Mouse (Mus musculus): ENCODE measurements around the gene Itpr2. TPM values are rescaled to one million over a fixed set of nuclear protein-coding genes. Genes with fewer than 3 reads are reported as not detected.

Gene Itpr2
- total and polyA plus RNA-seq, 3 experiments = 2.3 to 46.0 (median 37.6) TPM

DNA sequence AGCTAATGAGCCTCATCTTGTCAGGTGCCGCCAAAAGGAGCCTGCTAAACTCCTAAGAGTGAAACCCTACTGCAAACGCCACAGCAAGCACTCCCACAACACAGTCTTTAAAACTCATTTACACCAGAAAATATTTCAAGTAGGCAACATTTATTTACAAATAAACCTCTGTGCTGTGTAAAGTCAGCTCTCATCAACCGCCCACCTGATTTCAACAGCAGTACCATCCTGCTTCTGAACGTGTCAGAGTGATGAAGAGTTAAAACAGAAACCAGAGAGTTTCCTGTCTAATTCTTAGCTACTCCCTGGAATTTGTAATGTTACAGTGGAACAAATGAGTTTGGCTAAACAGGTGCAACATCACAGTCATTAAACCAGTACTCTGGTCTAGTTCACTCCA, 4.2 kb downstream of the Itpr2 start:
- Histone ChIP-seq H3K9me3 (replicated peaks) (no peaks in the 10 kb centered on the region), H3K27me3 (ENCODE audit: insufficient read depth, low read length) (no peaks in the 10 kb centered on the region), H3K36me3 (replicated peaks) (peaks cover 5% of the 10 kb centered on the region), H3K4me3 (ENCODE audit: low read depth, low read length) (no peak overlapping the region), H3K4me1 (ENCODE audit: insufficient read depth, low read depth, low read length) (peaks cover 29% of the 10 kb centered on the region)
- DNase-seq (ENCODE audit: low spot score) (no peak), ATAC-seq (ENCODE audit: extremely low read depth, insufficient number of reproducible peaks, low FRiP score, poor library complexity, severe bottlenecking) (no peak)
- no peak for TF ChIP-seq POLR2AphosphoS5 (IDR thresholded peaks at IDR 0.05; ENCODE audit: insufficient replicate concordance, low read depth, low read length)
- no peak for TF ChIP-seq CTCF (IDR thresholded peaks at IDR 0.05; ENCODE audit: low read depth, low read length)
- no peak for TF ChIP-seq GATA1 (IDR thresholded peaks at IDR 0.05; ENCODE audit: borderline replicate concordance, low read length)
- TF ChIP-seq GATA2 (IDR thresholded peaks at IDR 0.05; ENCODE audit: borderline replicate concordance, low read depth, low read length) = no peak
- no peak for TF ChIP-seq TAL1 (conservative IDR thresholded peaks at IDR 0.05; ENCODE audit: low read depth, low read length)

DNA sequence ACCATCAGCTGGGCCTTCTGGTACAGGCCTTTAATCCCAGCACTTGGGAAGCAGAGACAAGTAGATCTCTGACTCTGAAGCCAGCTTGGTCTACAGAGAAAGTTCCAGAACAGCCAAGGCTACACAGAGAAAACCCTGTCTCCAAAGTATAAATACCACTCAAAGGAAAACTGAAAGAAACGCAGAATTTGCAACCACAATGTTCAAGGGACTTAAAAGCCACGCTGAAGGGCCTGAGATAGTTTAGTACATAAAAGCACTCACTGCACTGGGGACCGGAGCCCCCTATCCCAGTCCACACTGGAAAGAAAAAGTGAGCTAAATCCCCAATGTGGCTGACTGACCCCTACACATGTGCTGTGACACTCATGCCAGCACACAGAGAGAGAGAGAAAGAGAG, 4.6 kb downstream of the Itpr2 start:
- DNase-seq (ENCODE audit: low spot score) (no peak), ATAC-seq (ENCODE audit: extremely low read depth, insufficient number of reproducible peaks, low FRiP score, poor library complexity, severe bottlenecking) (no peak)
- no peak overlapping the region for H3K4me3 ChIP-seq (ENCODE audit: low read depth, low read length)
- no peaks in the 10 kb centered on the region for H3K9me3 ChIP-seq (replicated peaks)
- H3K27me3 ChIP-seq (ENCODE audit: insufficient read depth, low read length) = no peaks in the 10 kb centered on the region
- H3K4me1 ChIP-seq (ENCODE audit: insufficient read depth, low read depth, low read length) = peaks cover 25% of the 10 kb centered on the region
- H3K36me3 ChIP-seq (replicated peaks) = peaks cover 5% of the 10 kb centered on the region
- TF ChIP-seq GATA1 (IDR thresholded peaks at IDR 0.05; ENCODE audit: borderline replicate concordance, low read length) = no peak
- TF ChIP-seq POLR2AphosphoS5 (IDR thresholded peaks at IDR 0.05; ENCODE audit: insufficient replicate concordance, low read depth, low read length) = no peak
- TF ChIP-seq TAL1 (conservative IDR thresholded peaks at IDR 0.05; ENCODE audit: low read depth, low read length) = no peak
- no peak for TF ChIP-seq GATA2 (IDR thresholded peaks at IDR 0.05; ENCODE audit: borderline replicate concordance, low read depth, low read length)
- no peak for TF ChIP-seq CTCF (IDR thresholded peaks at IDR 0.05; ENCODE audit: low read depth, low read length)

GRCm38 (mm10) chr6:146491680-146492079, 10.3 kb downstream of the Itpr2 start:
- ATAC-seq (ENCODE audit: extremely low read depth, insufficient number of reproducible peaks, low FRiP score, poor library complexity, severe bottlenecking) = no peak
- peaks cover 13% of the 10 kb centered on the region for H3K4me1 ChIP-seq (ENCODE audit: insufficient read depth, low read depth, low read length)
- no peaks in the 10 kb centered on the region for H3K9me3 ChIP-seq (replicated peaks)
- no peaks in the 10 kb centered on the region for H3K27me3 ChIP-seq (ENCODE audit: insufficient read depth, low read length)
- no peak for DNase-seq (ENCODE audit: low spot score)
- no peak for TF ChIP-seq GATA1 (IDR thresholded peaks at IDR 0.05; ENCODE audit: borderline replicate concordance, low read length)
- TF ChIP-seq POLR2AphosphoS5 (IDR thresholded peaks at IDR 0.05; ENCODE audit: insufficient replicate concordance, low read depth, low read length) = no peak
- TF ChIP-seq CTCF (IDR thresholded peaks at IDR 0.05; ENCODE audit: low read depth, low read length) = no peak
- TF ChIP-seq GATA2 (IDR thresholded peaks at IDR 0.05; ENCODE audit: borderline replicate concordance, low read depth, low read length) = no peak
- no peak for TF ChIP-seq TAL1 (conservative IDR thresholded peaks at IDR 0.05; ENCODE audit: low read depth, low read length)
- peaks cover 11% of the 10 kb centered on the region for H3K36me3 ChIP-seq (replicated peaks)
- no peak overlapping the region for H3K4me3 ChIP-seq (ENCODE audit: low read depth, low read length)

- Histone ChIP-seq H3K9me3 (replicated peaks) (no peaks in the 10 kb centered on the region), H3K36me3 (replicated peaks) (peaks cover 11% of the 10 kb centered on the region), H3K27me3 (ENCODE audit: insufficient read depth, low read length) (no peaks in the 10 kb centered on the region), H3K4me3 (ENCODE audit: low read depth, low read length) (no peak overlapping the region), H3K4me1 (ENCODE audit: insufficient read depth, low read depth, low read length) (peaks cover 16% of the 10 kb centered on the region)
- ATAC-seq (ENCODE audit: extremely low read depth, insufficient number of reproducible peaks, low FRiP score, poor library complexity, severe bottlenecking) = no peak
- TF ChIP-seq POLR2AphosphoS5 (IDR thresholded peaks at IDR 0.05; ENCODE audit: insufficient replicate concordance, low read depth, low read length) = no peak
- no peak for TF ChIP-seq TAL1 (conservative IDR thresholded peaks at IDR 0.05; ENCODE audit: low read depth, low read length)
- TF ChIP-seq GATA1 (IDR thresholded peaks at IDR 0.05; ENCODE audit: borderline replicate concordance, low read length) = no peak
- no peak for TF ChIP-seq CTCF (IDR thresholded peaks at IDR 0.05; ENCODE audit: low read depth, low read length)
- no peak for TF ChIP-seq GATA2 (IDR thresholded peaks at IDR 0.05; ENCODE audit: borderline replicate concordance, low read depth, low read length)
- DNase-seq (ENCODE audit: low spot score) = no peak
These were observed 11.5 kb downstream of the Itpr2 start for GRCm38 (mm10) chr6:146490416-146490960.

DNA sequence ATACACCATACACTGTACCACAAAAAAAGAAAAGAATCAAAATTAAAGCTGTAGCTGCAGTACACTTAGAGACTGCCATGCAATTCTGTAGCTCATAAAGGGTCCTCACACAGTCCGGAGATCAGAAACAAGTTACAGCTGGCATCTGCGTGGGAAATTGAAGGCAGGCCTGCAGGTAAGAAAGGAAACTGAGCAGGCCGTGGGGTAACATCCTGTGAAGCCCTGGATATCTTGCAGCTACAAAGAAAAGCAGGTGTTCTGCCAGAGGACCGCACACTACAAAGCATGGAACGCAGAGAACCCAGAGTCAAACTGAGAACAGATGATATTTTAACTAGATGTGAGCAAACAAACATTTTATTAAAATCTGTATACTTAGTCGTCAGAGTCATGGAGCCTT, 12.2 kb downstream of the Itpr2 start:
- DNase-seq (ENCODE audit: low spot score) (no peak), ATAC-seq (ENCODE audit: extremely low read depth, insufficient number of reproducible peaks, low FRiP score, poor library complexity, severe bottlenecking) (no peak)
- Histone ChIP-seq H3K9me3 (replicated peaks) (no peaks in the 10 kb centered on the region), H3K4me3 (ENCODE audit: low read depth, low read length) (no peak overlapping the region), H3K36me3 (replicated peaks) (peaks cover 14% of the 10 kb centered on the region), H3K4me1 (ENCODE audit: insufficient read depth, low read depth, low read length) (peaks cover 12% of the 10 kb centered on the region), H3K27me3 (ENCODE audit: insufficient read depth, low read length) (no peaks in the 10 kb centered on the region)
- TF ChIP-seq GATA2 (IDR thresholded peaks at IDR 0.05; ENCODE audit: borderline replicate concordance, low read depth, low read length) = no peak
- TF ChIP-seq POLR2AphosphoS5 (IDR thresholded peaks at IDR 0.05; ENCODE audit: insufficient replicate concordance, low read depth, low read length) = no peak
- no peak for TF ChIP-seq CTCF (IDR thresholded peaks at IDR 0.05; ENCODE audit: low read depth, low read length)
- no peak for TF ChIP-seq TAL1 (conservative IDR thresholded peaks at IDR 0.05; ENCODE audit: low read depth, low read length)
- TF ChIP-seq GATA1 (IDR thresholded peaks at IDR 0.05; ENCODE audit: borderline replicate concordance, low read length) = no peak

GRCm38 (mm10) chr6:146488749-146489148, 13.3 kb downstream of the Itpr2 start:
- Histone ChIP-seq H3K9me3 (replicated peaks) (no peaks in the 10 kb centered on the region), H3K27me3 (ENCODE audit: insufficient read depth, low read length) (no peaks in the 10 kb centered on the region), H3K36me3 (replicated peaks) (peaks cover 14% of the 10 kb centered on the region), H3K4me3 (ENCODE audit: low read depth, low read length) (no peak overlapping the region), H3K4me1 (ENCODE audit: insufficient read depth, low read depth, low read length) (peaks cover 9% of the 10 kb centered on the region)
- ATAC-seq (ENCODE audit: extremely low read depth, insufficient number of reproducible peaks, low FRiP score, poor library complexity, severe bottlenecking) (peak; percentile 56), DNase-seq (ENCODE audit: low spot score) (no peak)
- TF ChIP-seq GATA1 (IDR thresholded peaks at IDR 0.05; ENCODE audit: borderline replicate concordance, low read length) (no peak), TAL1 (conservative IDR thresholded peaks at IDR 0.05; ENCODE audit: low read depth, low read length) (no peak), POLR2AphosphoS5 (IDR thresholded peaks at IDR 0.05; ENCODE audit: insufficient replicate concordance, low read depth, low read length) (no peak), GATA2 (IDR thresholded peaks at IDR 0.05; ENCODE audit: borderline replicate concordance, low read depth, low read length) (no peak), CTCF (IDR thresholded peaks at IDR 0.05; ENCODE audit: low read depth, low read length) (no peak)

Measured in G1E (cell line).